Mouse (Mus musculus) CH12F3 (cell line): ENCODE data around the gene Gm6526.
"Not testable (repeated sequence)": the region's sequence is repeated elsewhere in the genome, so short reads cannot be mapped to it uniquely, and the experiment has no call there.

Experiments
- in situ Hi-C: fragments of 300-500 bp; cut with MboI; formaldehyde crosslinking; loops from 2 replicates; pipeline ENCODE4 v1.14.3; 2020; ENCODE audit warnings: low sequenced_read_pairs

The Gm6526 gene

GRCm38 (mm10) chr14:43747566-43747965 lies at the start of gene Gm6526:
Gene Gm6526, plus strand, starts transcription at chr14:43747866.
- in situ Hi-C loops = not testable (repeated sequence)

GRCm38 (mm10) chr14:43727385-43727784 lies 20.3 kb upstream of the Gm6526 start, which contains the start of gene Gm16506:
Gene Gm16506, minus strand, starts transcription at chr14:43727485.
- in situ Hi-C loops = not testable (repeated sequence)

- in situ Hi-C loops = not testable (repeated sequence)
Observed at GRCm38 (mm10) chr14:43784645-43785044, 37.0 kb downstream of the Gm6526 start, which contains the start of gene Gm8180. Gene Gm8180, minus strand, starts transcription at chr14:43784745.

- in situ Hi-C loops = not testable (repeated sequence)
Observed at GRCm38 (mm10) chr14:43793811-43794210, 46.1 kb downstream of the Gm6526 start.

GRCm38 (mm10) chr14:43796069-43796904 lies 48.6 kb downstream of the Gm6526 start:
- in situ Hi-C loops = no loop called here

GRCm38 (mm10) chr14:43796905-43797470 lies 49.3 kb downstream of the Gm6526 start:
- in situ Hi-C loops = not testable (repeated sequence)

GRCm38 (mm10) chr14:43804435-43804834 lies 56.8 kb downstream of the Gm6526 start:
- in situ Hi-C loops = not testable (repeated sequence)
